Mouse (Mus musculus): Measurements from ENCODE around the gene Rhox3h. TPM values are rescaled to one million over a fixed set of nuclear protein-coding genes. Genes with fewer than 3 reads are reported as not detected.
"Not testable (repeated sequence)": the region's sequence is repeated elsewhere in the genome, so short reads cannot be mapped to it uniquely, and the experiment has no call there.

Rhox3h gene
- not detected in 2 replicates for polyA plus RNA-seq (2015; fragmentation: Nextera tagmentation; extraction: Ambion mirVana)

DNA sequence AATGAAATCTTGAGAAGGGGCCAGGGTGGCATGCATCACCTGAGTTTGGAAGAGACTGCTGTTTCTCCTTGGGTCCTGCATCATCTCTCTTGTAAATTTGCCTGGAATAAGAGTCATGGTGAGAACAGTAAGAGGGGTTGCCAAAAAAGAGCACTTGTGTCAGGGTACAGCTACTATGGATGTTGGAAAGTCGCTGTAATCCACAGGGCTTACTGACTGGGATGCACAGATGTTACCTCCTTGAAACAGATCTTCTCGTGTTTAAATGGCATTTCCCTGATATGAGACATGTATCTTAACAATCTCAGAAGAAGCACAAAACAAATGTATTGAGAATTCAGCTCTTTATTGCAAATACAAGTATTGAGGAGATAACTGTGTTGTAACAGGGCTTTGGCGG lies at the start of gene Rhox3h:
Gene Rhox3h, minus strand, starts transcription at position 101 of the 400 bp plus-strand sequence.
- H3K36me3 ChIP-seq (ENCODE audit: control insufficient read depth, insufficient read depth); H3K4me1 ChIP-seq (replicated peaks; ENCODE audit: control insufficient read depth, insufficient read depth, low read length); H3K9me3 ChIP-seq (ENCODE audit: control insufficient read depth, low read length); H3K9ac ChIP-seq (replicated peaks; ENCODE audit: low read depth, low read length); H3K27ac ChIP-seq (ENCODE audit: low read length); ATAC-seq; H3K4me3 ChIP-seq (replicated peaks; ENCODE audit: low read length); H3K27me3 ChIP-seq (replicated peaks; ENCODE audit: control insufficient read depth, insufficient read depth, low read length); H3K4me2 ChIP-seq (ENCODE audit: low read length): not testable (repeated sequence)
- no CpG with 5 or more reads among the region's 3 CpGs for WGBS

DNA sequence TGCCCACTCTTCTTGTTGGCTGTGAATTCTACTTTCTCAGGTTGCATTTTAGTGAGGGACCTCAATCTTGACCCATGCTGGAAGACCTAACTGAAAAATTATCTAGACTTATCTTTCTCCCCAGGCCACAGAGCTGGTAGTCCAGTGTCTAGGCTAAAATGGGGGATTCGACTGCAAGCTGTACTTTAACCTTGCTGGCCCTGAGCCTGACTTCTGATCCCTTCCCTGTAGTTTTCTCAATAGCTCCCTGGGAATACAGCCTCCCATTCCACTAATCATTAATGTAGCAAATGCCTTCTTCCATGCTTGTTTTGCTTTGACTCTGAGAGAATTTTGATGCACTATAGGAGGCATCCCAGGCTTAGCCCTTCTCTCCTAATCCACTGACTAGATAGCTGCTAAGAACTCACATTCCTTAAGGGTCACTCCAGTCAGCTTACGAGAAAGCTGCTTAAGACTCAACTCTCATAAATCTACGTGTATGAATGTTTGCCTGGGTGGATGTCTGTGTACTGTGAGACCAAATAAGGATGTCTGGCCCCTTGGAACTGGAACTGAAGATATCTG lies 33.3 kb upstream of the Rhox3h start:
- no peak overlapping the region for H3K9ac ChIP-seq (replicated peaks; ENCODE audit: low read depth, low read length)

GRCm38 (mm10) chrX:37692261-37692660 lies 23.7 kb upstream of the Rhox3h start:
- Histone ChIP-seq H3K9ac (replicated peaks; ENCODE audit: low read depth, low read length) (no peak overlapping the region), H3K4me2 (ENCODE audit: low read length) (no peak overlapping the region), H3K27ac (ENCODE audit: low read length) (no peak overlapping the region), H3K36me3 (ENCODE audit: control insufficient read depth, insufficient read depth) (no peaks in the 10 kb centered on the region), H3K4me1 (replicated peaks; ENCODE audit: control insufficient read depth, insufficient read depth, low read length) (no peaks in the 10 kb centered on the region), H3K4me3 (replicated peaks; ENCODE audit: low read length) (no peak overlapping the region), H3K27me3 (replicated peaks; ENCODE audit: control insufficient read depth, insufficient read depth, low read length) (no peaks in the 10 kb centered on the region), H3K9me3 (ENCODE audit: control insufficient read depth, low read length) (no peaks in the 10 kb centered on the region)
- no peak for ATAC-seq
- WGBS, result 79% methylated on average over 2 of the region's 2 CpGs

More for the DNA sequence above, 33.3 kb upstream of the Rhox3h start:
- ATAC-seq, result no peak
- H3K27me3 ChIP-seq (replicated peaks; ENCODE audit: control insufficient read depth, insufficient read depth, low read length), result no peaks in the 10 kb centered on the region
- H3K36me3 ChIP-seq (ENCODE audit: control insufficient read depth, insufficient read depth), result no peaks in the 10 kb centered on the region
- 84% methylated on average over 3 of the region's 3 CpGs for WGBS
- H3K4me2 ChIP-seq (ENCODE audit: low read length), result no peak overlapping the region
- H3K27ac ChIP-seq (ENCODE audit: low read length), result no peak overlapping the region
- no peaks in the 10 kb centered on the region for H3K9me3 ChIP-seq (ENCODE audit: control insufficient read depth, low read length)
- H3K4me3 ChIP-seq (replicated peaks; ENCODE audit: low read length), result no peak overlapping the region
- no peaks in the 10 kb centered on the region for H3K4me1 ChIP-seq (replicated peaks; ENCODE audit: control insufficient read depth, insufficient read depth, low read length)

- Histone ChIP-seq H3K27me3 (replicated peaks; ENCODE audit: control insufficient read depth, insufficient read depth, low read length) (no peaks in the 10 kb centered on the region), H3K4me3 (replicated peaks; ENCODE audit: low read length) (no peak overlapping the region)
- 90% methylated on average over 24 of the region's 24 CpGs for WGBS
Measured at GRCm38 (mm10) chrX:37683031-37683715, 14.6 kb upstream of the Rhox3h start.

DNA sequence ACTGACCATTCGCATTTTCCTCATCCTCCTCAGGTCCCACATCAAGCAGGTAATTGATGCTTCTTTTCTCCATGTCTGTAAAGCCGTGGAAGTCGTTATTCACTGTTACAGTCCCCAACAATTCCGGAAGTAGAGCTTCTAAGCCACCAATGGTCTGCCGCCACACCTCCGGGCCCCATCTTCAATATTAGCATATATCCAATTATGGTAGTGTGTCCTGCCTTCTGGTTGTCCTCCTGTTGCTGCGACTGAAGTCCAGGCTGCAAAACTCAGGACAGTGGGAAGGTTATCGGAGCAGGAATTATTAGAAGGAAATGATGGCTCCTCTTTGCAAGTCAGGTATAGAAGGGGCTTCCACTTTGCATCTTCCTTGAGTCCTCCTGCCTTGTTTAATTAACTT lies 4.6 kb upstream of the Rhox3h start, which contains the start of gene Rhox2h:
Gene Rhox2h, minus strand, starts transcription at position 101 of the 400 bp plus-strand sequence.
- not testable (repeated sequence) for H3K36me3 ChIP-seq (ENCODE audit: control insufficient read depth, insufficient read depth); H3K27me3 ChIP-seq (replicated peaks; ENCODE audit: control insufficient read depth, insufficient read depth, low read length); H3K9ac ChIP-seq (replicated peaks; ENCODE audit: low read depth, low read length); H3K9me3 ChIP-seq (ENCODE audit: control insufficient read depth, low read length); H3K27ac ChIP-seq (ENCODE audit: low read length); ATAC-seq; H3K4me1 ChIP-seq (replicated peaks; ENCODE audit: control insufficient read depth, insufficient read depth, low read length); H3K4me2 ChIP-seq (ENCODE audit: low read length); H3K4me3 ChIP-seq (replicated peaks; ENCODE audit: low read length)
- 89% methylated on average over 8 of the region's 8 CpGs for WGBS

More at GRCm38 (mm10) chrX:37683031-37683715, 14.6 kb upstream of the Rhox3h start:
- Histone ChIP-seq H3K9ac (replicated peaks; ENCODE audit: low read depth, low read length) (no peak overlapping the region), H3K4me2 (ENCODE audit: low read length) (no peak overlapping the region), H3K36me3 (ENCODE audit: control insufficient read depth, insufficient read depth) (no peaks in the 10 kb centered on the region), H3K27ac (ENCODE audit: low read length) (no peak overlapping the region), H3K4me1 (replicated peaks; ENCODE audit: control insufficient read depth, insufficient read depth, low read length) (no peaks in the 10 kb centered on the region), H3K9me3 (ENCODE audit: control insufficient read depth, low read length) (peaks cover 2% of the 10 kb centered on the region; the same call in 1 of the 2 replicates)
- no peak for ATAC-seq

DNA sequence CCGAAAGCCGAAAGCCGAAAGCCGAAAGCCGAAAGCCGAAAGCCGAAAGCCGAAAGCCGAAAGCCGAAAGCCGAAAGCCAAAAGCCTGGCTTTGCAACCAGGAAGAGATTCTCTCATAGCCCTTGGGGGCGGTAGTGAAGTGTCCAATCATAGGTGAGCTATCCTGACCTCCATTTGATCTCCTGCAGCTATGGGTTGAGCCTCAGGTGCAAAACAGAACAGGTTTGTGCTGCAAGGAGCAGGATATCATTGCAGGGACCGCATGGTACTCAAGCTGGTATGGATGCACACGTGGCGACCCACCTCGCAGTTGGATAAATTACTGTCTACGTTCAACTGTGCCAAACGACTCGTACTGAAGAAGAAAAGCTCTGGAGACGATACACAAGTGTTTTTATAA lies 17.3 kb downstream of the Rhox3h start, which contains the start of gene Rhox4g:
Gene Rhox4g, minus strand, starts transcription at position 101 of the 400 bp plus-strand sequence.
- H3K4me3 ChIP-seq (replicated peaks; ENCODE audit: low read length); ATAC-seq; H3K27ac ChIP-seq (ENCODE audit: low read length); H3K27me3 ChIP-seq (replicated peaks; ENCODE audit: control insufficient read depth, insufficient read depth, low read length); H3K9me3 ChIP-seq (ENCODE audit: control insufficient read depth, low read length); H3K9ac ChIP-seq (replicated peaks; ENCODE audit: low read depth, low read length); H3K36me3 ChIP-seq (ENCODE audit: control insufficient read depth, insufficient read depth); H3K4me1 ChIP-seq (replicated peaks; ENCODE audit: control insufficient read depth, insufficient read depth, low read length); H3K4me2 ChIP-seq (ENCODE audit: low read length): not testable (repeated sequence)
- 89% methylated on average over 13 of the region's 20 CpGs for WGBS

GRCm38 (mm10) chrX:37643370-37643769 lies 25.2 kb downstream of the Rhox3h start, which contains the start of gene Rhox2g:
Gene Rhox2g (minus strand): TSS chrX:37643470.
- not testable (repeated sequence) for H3K36me3 ChIP-seq (ENCODE audit: control insufficient read depth, insufficient read depth); H3K27ac ChIP-seq (ENCODE audit: low read length); H3K9me3 ChIP-seq (ENCODE audit: control insufficient read depth, low read length); ATAC-seq; H3K27me3 ChIP-seq (replicated peaks; ENCODE audit: control insufficient read depth, insufficient read depth, low read length); H3K4me2 ChIP-seq (ENCODE audit: low read length); H3K9ac ChIP-seq (replicated peaks; ENCODE audit: low read depth, low read length); H3K4me1 ChIP-seq (replicated peaks; ENCODE audit: control insufficient read depth, insufficient read depth, low read length); H3K4me3 ChIP-seq (replicated peaks; ENCODE audit: low read length)
- WGBS, result 96% methylated on average over 6 of the region's 6 CpGs

DNA sequence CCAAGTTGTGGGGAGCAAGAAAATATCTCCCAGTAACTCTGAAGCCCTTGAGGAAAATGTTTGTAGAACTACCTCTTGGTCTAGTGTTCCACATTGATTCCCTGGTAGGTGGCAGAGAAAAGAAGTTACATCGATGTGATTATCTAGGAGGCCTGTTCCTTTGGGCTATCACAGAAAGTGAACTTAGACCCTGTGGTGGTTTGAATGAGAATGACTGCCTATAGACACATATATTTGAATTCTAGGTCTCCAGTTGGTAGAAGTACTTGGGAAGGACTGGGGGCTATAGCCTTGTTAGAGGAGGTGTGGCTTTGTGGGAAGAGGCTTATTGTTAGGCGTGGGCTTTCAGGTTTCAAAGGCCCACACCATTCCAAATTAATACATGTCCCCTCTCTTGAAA lies 40.1 kb downstream of the Rhox3h start, which contains the start of gene Rhox3g:
Gene Rhox3g, minus strand, starts transcription at position 101 of the 400 bp plus-strand sequence.
- WGBS, result 93% methylated on average over 2 of the region's 2 CpGs
- H3K4me1 ChIP-seq (replicated peaks; ENCODE audit: control insufficient read depth, insufficient read depth, low read length); H3K27me3 ChIP-seq (replicated peaks; ENCODE audit: control insufficient read depth, insufficient read depth, low read length); H3K9ac ChIP-seq (replicated peaks; ENCODE audit: low read depth, low read length); H3K4me2 ChIP-seq (ENCODE audit: low read length); H3K4me3 ChIP-seq (replicated peaks; ENCODE audit: low read length); H3K36me3 ChIP-seq (ENCODE audit: control insufficient read depth, insufficient read depth); ATAC-seq; H3K9me3 ChIP-seq (ENCODE audit: control insufficient read depth, low read length); H3K27ac ChIP-seq (ENCODE audit: low read length): not testable (repeated sequence)

Measured in forebrain, embryonic 16.5 days (tissue).